Mouse (Mus musculus): ENCODE measurements around the gene Etfa. TPM values are rescaled to one million over a fixed set of nuclear protein-coding genes. Genes with fewer than 3 reads are reported as not detected.

Etfa gene
- polyA plus RNA-seq, 1 experiment from 2014 or later = 336 TPM

- no peaks in the 10 kb centered on the region for H3K36me3 ChIP-seq (ENCODE audit: control insufficient read depth, insufficient read depth)
- 0 out of 2 replicates have a peak, but pooled peaks cover 4% of the 10 kb centered on the region for H3K4me1 ChIP-seq (replicated peaks; ENCODE audit: control insufficient read depth, insufficient read depth, low read length)
- TF ChIP-seq CTCF (IDR thresholded peaks at IDR 0.05; ENCODE audit: low read depth) = no peak
- H3K4me2 ChIP-seq (replicated peaks; ENCODE audit: low read depth) = no peak overlapping the region
- ATAC-seq = no peak
- H3K4me3 ChIP-seq (ENCODE audit: low read depth, low read length) = no peak overlapping the region
- no peak overlapping the region for H3K27ac ChIP-seq (ENCODE audit: low read depth, low read length)
- no peak overlapping the region for H3K9ac ChIP-seq (ENCODE audit: low read depth, low read length)
- H3K9me3 ChIP-seq (ENCODE audit: control insufficient read depth) = no peaks in the 10 kb centered on the region
- WGBS = 66% methylated on average over 14 of the region's 14 CpGs
- H3K27me3 ChIP-seq (replicated peaks; ENCODE audit: control insufficient read depth, insufficient read depth, low read length) = no peaks in the 10 kb centered on the region
Measured at GRCm38 (mm10) chr9:55432306-55433289, 79.4 kb downstream of the Etfa start.

GRCm38 (mm10) chr9:55430133-55430532 is 81.9 kb downstream of the Etfa start:
- WGBS = 15% methylated on average over 20 of the region's 20 CpGs
- H3K4me2 ChIP-seq (replicated peaks; ENCODE audit: low read depth) = peak overlapping the region; percentile 56
- no peaks in the 10 kb centered on the region for H3K27me3 ChIP-seq (replicated peaks; ENCODE audit: control insufficient read depth, insufficient read depth, low read length)
- H3K4me1 ChIP-seq (replicated peaks; ENCODE audit: control insufficient read depth, insufficient read depth, low read length) = 0 out of 2 replicates have a peak, but pooled peaks cover 7% of the 10 kb centered on the region
- 0 out of 2 replicates have a peak overlapping the region, but pooled peaks have one; percentile 18 for H3K4me3 ChIP-seq (ENCODE audit: low read depth, low read length)
- H3K27ac ChIP-seq (ENCODE audit: low read depth, low read length) = no peak overlapping the region
- peak; percentile 58 for ATAC-seq
- TF ChIP-seq CTCF (IDR thresholded peaks at IDR 0.05; ENCODE audit: low read depth) = peak; percentile 74
- H3K36me3 ChIP-seq (ENCODE audit: control insufficient read depth, insufficient read depth) = no peaks in the 10 kb centered on the region
- no peaks in the 10 kb centered on the region for H3K9me3 ChIP-seq (ENCODE audit: control insufficient read depth)
- H3K9ac ChIP-seq (ENCODE audit: low read depth, low read length) = no peak overlapping the region

- ATAC-seq = peak; percentile 59
- 0 out of 2 replicates have a peak overlapping the region, but pooled peaks have one; percentile 18 for H3K4me3 ChIP-seq (ENCODE audit: low read depth, low read length)
Measured at GRCm38 (mm10) chr9:55429242-55429975, 82.6 kb downstream of the Etfa start.

GRCm38 (mm10) chr9:55425271-55425810 is 86.7 kb downstream of the Etfa start:
- no peaks in the 10 kb centered on the region for H3K36me3 ChIP-seq (ENCODE audit: control insufficient read depth, insufficient read depth)
- H3K27me3 ChIP-seq (replicated peaks; ENCODE audit: control insufficient read depth, insufficient read depth, low read length) = no peaks in the 10 kb centered on the region
- H3K27ac ChIP-seq (ENCODE audit: low read depth, low read length) = no peak overlapping the region
- H3K4me2 ChIP-seq (replicated peaks; ENCODE audit: low read depth) = no peak overlapping the region
- TF ChIP-seq CTCF (IDR thresholded peaks at IDR 0.05; ENCODE audit: low read depth) = no peak
- WGBS = 74% methylated on average over 7 of the region's 7 CpGs
- H3K4me1 ChIP-seq (replicated peaks; ENCODE audit: control insufficient read depth, insufficient read depth, low read length) = peaks cover 14% of the 10 kb centered on the region; the same call in 1 of the 2 replicates
- H3K9me3 ChIP-seq (ENCODE audit: control insufficient read depth) = no peaks in the 10 kb centered on the region
- no peak overlapping the region for H3K9ac ChIP-seq (ENCODE audit: low read depth, low read length)
- ATAC-seq = no peak
- H3K4me3 ChIP-seq (ENCODE audit: low read depth, low read length) = no peak overlapping the region

More at GRCm38 (mm10) chr9:55429242-55429975, 82.6 kb downstream of the Etfa start:
- H3K27me3 ChIP-seq (replicated peaks; ENCODE audit: control insufficient read depth, insufficient read depth, low read length) = no peaks in the 10 kb centered on the region
- H3K4me2 ChIP-seq (replicated peaks; ENCODE audit: low read depth) = peak overlapping the region; percentile 56
- H3K4me1 ChIP-seq (replicated peaks; ENCODE audit: control insufficient read depth, insufficient read depth, low read length) = peaks cover 10% of the 10 kb centered on the region; the same call in 1 of the 2 replicates
- WGBS = 29% methylated on average over 12 of the region's 12 CpGs
- no peak overlapping the region for H3K27ac ChIP-seq (ENCODE audit: low read depth, low read length)
- no peak overlapping the region for H3K9ac ChIP-seq (ENCODE audit: low read depth, low read length)
- TF ChIP-seq CTCF (IDR thresholded peaks at IDR 0.05; ENCODE audit: low read depth) = peak; percentile 89
- no peaks in the 10 kb centered on the region for H3K9me3 ChIP-seq (ENCODE audit: control insufficient read depth)
- no peaks in the 10 kb centered on the region for H3K36me3 ChIP-seq (ENCODE audit: control insufficient read depth, insufficient read depth)

- no peaks in the 10 kb centered on the region for H3K36me3 ChIP-seq (ENCODE audit: control insufficient read depth, insufficient read depth)
- no peaks in the 10 kb centered on the region for H3K9me3 ChIP-seq (ENCODE audit: control insufficient read depth)
- ATAC-seq = peak; percentile 82
- no peak overlapping the region for H3K4me3 ChIP-seq (ENCODE audit: low read depth, low read length)
- H3K27me3 ChIP-seq (replicated peaks; ENCODE audit: control insufficient read depth, insufficient read depth, low read length) = no peaks in the 10 kb centered on the region
- H3K4me2 ChIP-seq (replicated peaks; ENCODE audit: low read depth) = peak overlapping the region; percentile 25; the same call in 1 of the 2 replicates
- peak overlapping the region; percentile 64 for H3K27ac ChIP-seq (ENCODE audit: low read depth, low read length)
- 33% methylated on average over 14 of the region's 14 CpGs for WGBS
- no peak overlapping the region for H3K9ac ChIP-seq (ENCODE audit: low read depth, low read length)
- H3K4me1 ChIP-seq (replicated peaks; ENCODE audit: control insufficient read depth, insufficient read depth, low read length) = peaks cover 10% of the 10 kb centered on the region; the same call in 1 of the 2 replicates
- TF ChIP-seq CTCF (IDR thresholded peaks at IDR 0.05; ENCODE audit: low read depth) = no peak
Measured at GRCm38 (mm10) chr9:55423451-55424424, 88.3 kb downstream of the Etfa start.

Data from intestine, postnatal 0 days (tissue).